Mouse (Mus musculus): ENCODE data around the gene Cd8b1.

Cd8b1 gene

DNA sequence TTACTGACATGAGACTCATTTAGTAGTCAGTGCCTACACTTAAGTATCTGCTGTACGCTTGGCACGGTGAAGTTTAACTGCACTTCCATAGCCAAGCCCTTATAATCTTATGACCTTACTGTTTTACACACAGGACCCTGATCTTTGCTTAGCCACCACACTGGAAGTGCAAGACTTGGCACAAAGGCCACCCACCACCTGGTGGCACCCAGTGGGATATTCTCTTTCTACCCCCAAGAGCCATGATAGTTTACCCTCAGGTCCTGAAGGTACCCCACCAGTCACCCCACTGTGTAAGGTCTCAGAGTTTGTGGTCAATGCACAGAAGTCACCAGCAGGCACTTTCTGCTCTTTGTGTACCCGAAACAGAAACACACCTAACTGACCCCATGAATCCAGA, 28.6 kb downstream of the Cd8b1 start:
- no peak for DNase-seq (ENCODE audit: low spot score)

DNA sequence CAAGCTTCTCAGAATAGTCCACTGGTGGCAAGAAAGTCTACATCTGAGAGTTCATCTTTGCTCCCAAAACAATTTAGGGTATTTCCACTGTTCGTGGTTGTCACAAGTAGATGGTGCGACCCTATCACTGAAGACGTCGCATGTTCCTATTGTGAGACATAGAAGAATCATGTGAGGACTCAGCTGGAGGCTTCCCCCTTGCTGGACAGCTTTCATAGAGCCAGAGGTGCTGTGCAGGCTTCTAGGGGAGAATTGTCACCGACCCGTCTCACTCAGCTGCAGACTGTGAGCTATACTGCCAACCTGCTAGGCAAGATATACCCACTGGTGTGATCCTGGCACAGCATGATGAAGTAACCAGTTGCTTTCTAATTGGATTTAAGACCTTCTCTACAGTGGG, 29.6 kb downstream of the Cd8b1 start:
- no peak for DNase-seq (ENCODE audit: low spot score)

DNA sequence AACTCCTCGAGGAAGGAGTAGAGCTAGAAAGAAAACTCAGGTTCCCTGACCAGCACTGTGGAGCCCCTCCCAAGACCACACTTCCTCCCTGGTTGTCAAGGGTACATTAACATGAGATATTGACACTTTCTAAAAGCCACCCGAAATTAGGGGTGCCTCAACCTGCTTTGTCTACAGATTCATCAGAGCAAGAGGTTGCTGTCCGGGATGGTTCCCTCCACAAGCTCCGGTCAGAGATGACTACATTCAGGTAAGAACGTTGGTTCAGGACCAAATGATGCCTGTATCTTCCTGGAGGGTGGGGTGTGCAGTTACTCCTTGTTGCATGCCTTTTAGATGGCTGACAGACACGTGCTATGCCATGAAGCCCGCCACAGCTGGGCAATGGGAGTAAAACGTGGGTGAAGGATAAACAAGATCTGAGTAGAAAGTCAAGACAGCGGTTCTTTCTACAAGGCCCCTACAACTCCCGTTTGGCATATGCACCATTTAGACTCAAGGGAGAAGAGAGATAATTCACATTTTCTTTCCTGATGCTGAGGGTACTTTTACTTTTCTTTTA, 30.4 kb downstream of the Cd8b1 start:
- DNase-seq (ENCODE audit: low spot score) = no peak

DNA sequence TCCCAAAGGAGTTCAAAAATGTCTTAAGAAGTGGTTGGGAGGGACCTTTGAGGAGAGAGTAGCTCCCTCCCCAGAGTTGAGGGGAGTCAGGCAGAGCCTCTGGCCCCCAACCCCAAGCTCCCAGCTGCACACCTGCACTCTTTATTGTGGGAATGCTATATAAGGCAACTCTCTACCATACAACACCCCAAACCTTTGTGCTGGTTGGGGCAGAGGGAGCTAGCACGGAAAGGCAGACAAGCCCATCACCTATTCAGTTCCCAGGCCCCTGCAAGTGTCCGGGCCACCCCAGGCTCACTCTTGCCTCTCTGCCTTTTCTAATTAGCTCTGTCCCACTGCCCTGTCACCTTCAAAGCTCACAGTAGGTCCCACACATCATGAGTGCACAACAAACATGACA, 31.1 kb downstream of the Cd8b1 start:
- no peak for DNase-seq (ENCODE audit: low spot score)

DNA sequence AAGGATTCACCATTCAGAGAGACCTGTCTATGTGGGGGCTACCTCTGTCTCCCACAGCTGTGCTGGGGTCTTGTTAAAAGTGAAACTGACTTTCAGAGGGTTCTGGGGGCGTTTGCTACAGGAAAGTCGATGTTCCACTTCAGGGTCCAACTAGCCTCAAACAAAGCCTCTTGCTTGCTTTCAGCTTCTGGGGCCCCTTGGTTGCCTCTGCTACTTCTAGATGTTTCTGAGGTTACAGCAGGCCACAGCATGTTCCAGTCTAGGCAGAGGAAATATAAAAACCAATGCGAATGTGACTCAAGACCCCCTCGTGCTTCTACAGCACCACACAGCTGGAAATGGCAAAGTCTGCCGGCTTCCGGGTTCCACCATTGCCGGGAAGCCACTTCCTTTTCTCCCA, 34.9 kb downstream of the Cd8b1 start:
- no peak for DNase-seq (ENCODE audit: low spot score)

DNA sequence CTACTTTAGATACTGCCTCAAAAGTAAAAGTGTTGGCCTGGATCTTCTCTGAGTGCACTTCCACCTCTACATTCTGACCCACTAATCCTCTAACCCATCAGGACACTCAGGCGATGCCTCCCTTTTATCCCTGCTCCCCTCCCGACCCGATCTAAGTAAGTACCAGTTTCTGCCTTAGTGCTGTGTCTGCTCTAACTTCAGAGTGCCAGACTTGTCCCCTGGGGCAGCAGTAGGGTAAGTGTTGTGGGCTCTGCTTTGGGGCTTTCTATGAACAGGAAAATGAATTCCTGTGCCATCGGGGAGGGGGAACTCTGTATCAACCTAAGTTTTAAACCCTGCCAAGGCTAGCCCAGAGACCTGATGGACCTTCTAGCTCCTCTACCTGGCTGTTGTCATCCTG, 37.6 kb downstream of the Cd8b1 start:
- no peak for DNase-seq (ENCODE audit: low spot score)

DNA sequence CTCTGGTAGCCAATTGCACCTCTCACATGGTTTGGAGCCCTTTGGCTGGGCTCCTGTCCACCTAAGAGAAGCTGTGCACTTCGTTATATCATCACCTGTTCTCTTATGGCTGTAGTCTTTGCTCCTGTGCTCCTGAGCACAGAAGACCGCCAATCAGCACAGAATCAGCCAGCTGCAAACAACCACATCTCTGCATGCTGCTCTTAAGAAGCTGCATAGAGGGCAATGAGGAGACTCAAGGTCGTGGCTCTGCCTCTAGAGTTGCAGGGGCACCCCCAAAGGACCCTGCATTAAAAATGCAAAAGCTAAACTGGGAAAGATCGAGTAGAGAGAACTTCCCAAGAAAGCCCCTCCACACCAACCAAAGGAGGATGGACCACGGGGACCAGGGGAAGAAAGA, 38.2 kb downstream of the Cd8b1 start:
- DNase-seq (ENCODE audit: low spot score) = no peak

DNA sequence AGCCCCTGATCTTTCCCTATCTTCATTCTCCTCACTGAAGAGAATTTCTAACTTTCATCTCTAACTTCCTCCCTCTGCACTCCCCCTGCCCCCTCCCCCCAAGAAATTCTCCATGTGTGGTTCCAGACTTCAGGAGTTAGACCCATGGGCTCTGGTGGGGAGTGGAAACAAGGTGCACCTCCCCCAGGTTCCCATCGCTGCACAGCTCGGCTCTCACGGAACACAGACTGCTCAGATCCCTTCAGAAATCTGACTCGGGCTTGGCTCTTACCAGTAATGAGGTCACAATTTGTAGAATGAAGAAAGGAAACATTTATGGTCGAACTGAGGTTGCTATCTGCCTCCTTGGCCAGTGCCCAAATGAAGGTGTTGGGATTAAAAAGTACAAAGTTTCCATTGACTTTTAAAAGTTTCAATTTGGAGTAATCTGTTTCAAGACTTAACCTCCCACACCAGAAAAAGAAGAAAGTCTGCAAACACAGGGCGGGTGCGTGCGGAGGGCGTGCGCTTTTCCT, 38.6 kb downstream of the Cd8b1 start:
- DNase-seq (ENCODE audit: low spot score) = no peak

DNA sequence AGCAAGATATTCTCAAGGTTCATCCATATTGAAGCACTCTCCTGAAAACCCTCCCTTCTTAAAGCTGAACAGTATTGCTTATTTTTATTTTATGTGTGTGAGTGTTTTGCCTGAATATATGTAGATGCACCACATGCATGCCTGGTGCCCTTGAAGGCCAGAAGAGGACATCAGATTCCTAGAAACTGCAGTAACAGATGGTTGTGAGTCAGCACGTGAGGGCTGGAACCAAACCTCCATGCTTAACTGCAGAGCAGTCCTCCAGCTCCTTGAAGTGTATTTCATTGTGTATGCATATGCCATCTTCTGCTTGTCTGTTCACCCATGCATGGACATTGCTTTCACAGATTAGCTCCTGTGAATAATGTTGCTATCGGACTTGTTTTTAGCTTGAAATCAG, 41.4 kb downstream of the Cd8b1 start:
- no peak for DNase-seq (ENCODE audit: low spot score)

DNA sequence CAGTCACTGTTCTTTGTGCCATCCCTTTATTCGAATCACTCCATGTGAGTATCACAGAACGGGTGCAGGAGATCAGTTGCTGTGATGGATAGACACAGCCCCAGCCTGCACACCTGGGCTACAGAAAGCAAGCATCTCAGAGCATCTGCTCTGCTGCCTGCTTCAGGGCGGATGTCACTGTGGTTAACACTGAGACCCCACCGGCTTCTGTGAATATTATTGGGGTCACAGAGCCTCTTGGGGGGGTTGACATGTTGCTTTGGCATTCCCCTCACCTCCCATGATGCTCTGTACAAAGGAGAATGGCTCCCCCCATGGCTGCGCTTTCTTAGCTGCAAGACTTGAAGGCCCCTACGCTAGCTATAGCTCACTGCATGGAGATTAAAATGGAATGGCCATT, 46.8 kb downstream of the Cd8b1 start:
- no peak for DNase-seq (ENCODE audit: low spot score)

DNA sequence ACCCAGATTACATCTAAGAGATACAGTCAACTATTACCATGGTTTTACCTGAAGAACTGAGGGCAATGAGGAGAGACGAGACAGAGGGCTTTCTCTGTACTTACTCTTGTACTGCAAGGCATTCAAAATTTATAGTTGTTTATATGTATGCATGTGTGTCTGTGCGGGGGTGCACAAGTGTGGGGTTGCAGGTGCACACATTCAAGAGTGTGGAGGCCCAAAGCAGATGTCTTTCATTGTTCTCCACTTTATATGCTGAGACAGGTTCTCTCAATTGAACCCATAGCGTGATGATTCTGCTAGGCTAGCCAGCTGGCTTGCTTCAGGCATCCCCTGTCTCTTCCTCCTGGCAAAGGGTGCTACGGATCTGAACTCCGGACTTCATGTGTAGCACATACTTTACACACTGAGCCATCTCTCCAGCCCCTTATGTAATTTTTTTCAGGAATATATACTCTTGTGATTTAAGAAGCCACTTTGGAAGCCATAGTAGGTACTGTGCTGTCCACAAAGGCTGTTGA, 48.6 kb downstream of the Cd8b1 start:
- DNase-seq (ENCODE audit: low spot score) = no peak

DNA sequence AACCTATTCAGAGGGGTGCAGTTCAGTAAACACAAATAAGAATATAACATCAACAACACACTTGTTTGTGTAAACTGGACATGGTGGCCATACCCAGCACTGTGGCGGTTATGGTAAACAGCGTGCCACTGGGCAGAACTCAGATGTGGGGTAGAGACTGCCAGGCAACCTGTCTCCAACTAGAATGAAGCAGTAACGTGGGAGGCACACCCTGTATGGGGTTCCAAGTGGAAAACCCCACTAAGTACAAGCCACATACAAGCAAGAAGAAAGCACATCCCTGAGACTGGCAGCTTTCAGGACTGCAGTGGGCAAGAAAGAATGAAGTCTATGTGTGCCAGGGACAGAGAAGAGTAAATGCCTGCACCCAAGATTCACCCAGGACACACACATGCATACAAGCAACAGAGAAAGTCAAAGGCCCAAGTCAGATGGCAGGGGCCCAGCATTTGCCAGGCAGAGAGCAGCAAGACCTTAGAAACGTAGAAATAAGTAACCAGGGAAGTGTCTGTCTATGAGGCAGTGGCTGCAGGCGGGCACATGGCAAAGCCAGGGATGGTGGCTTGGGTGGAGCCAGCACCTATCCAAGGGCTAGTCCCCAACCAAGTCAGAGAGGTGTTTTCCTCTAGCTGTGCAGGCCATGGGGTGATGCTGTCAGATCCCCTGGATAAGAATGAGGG, 49.6 kb downstream of the Cd8b1 start:
- no peak for DNase-seq (ENCODE audit: low spot score)

DNA sequence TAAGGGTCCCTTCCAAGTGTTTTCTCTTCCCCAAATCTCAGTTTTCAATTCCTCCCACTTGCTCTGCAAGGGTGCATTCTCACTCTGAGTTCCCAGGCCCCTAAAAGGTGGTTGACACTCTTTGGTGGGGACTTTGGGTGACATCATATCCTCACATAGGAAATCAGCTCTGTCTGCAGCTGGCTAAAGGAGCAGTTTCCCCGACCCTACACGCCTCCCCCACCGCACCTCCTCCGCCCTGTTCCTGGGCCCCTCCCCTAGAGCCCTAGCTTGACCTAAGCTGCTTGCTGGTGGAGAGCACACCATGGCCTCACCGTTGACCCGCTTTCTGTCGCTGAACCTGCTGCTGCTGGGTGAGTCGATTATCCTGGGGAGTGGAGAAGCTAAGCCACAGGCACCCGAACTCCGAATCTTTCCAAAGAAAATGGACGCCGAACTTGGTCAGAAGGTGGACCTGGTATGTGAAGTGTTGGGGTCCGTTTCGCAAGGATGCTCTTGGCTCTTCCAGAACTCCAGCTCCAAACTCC, 50.7 kb downstream of the Cd8b1 start, which contains the start of gene Cd8a:
TSS of gene Cd8a (plus strand) at position 179 of the 527 bp plus-strand sequence.
- DNase-seq (ENCODE audit: low spot score) = peak; percentile 18

DNA sequence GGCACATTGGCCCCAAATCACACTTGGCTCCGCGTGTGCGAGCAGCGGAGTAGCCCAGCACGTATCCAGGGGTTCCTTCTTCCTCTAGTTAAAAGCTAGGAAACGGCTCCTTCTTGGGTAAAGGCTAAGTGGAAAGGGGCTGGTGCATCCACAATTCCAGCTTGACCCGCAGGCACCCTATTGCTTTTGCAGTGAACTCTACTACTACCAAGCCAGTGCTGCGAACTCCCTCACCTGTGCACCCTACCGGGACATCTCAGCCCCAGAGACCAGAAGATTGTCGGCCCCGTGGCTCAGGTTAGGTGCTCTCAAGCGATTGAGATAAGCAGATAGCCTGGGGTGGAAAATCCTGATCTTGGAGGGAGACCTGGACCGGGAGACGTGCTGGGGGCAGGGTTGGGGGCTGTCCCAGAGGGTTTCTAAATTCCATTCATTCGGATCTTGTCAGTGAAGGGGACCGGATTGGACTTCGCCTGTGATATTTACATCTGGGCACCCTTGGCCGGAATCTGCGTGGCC, 51.8 kb downstream of the Cd8b1 start:
- DNase-seq (ENCODE audit: low spot score) = no peak

DNA sequence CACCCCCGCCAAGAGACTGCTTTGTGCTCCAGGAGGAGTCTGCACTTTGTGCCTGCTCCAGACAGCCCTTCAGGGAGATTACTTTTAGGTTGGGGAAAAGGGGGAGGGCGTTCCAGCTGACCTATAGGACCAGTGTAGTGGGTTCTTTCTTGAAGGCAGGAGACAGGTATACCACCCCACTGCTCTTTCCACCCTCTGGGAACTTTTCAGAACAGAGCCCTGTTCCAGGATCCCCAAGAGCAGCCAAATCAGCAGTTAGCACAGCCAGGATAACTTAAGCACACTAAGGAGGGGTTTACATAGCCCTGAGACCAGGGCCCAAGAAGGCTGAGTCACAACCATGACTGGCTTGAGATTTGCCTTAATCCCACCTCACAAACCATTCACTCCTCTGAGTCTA, 52.3 kb downstream of the Cd8b1 start:
- no peak for DNase-seq (ENCODE audit: low spot score)

DNA sequence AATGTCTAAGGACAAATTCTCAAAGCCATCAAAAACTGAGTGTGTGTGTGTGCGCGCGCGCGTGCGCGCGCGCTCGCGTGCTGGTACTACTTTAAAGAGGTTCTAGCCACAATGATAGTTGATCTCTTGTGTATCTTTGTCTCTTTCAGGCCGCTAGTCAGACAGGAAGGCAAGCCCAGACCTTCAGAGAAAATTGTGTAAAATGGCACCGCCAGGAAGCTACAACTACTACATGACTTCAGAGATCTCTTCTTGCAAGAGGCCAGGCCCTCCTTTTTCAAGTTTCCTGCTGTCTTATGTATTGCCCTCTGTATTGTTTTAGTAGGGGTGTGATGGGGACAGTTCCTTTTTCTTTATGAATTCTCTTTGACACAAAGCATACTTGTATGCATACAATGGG, 54.1 kb downstream of the Cd8b1 start:
- DNase-seq (ENCODE audit: low spot score) = no peak

DNA sequence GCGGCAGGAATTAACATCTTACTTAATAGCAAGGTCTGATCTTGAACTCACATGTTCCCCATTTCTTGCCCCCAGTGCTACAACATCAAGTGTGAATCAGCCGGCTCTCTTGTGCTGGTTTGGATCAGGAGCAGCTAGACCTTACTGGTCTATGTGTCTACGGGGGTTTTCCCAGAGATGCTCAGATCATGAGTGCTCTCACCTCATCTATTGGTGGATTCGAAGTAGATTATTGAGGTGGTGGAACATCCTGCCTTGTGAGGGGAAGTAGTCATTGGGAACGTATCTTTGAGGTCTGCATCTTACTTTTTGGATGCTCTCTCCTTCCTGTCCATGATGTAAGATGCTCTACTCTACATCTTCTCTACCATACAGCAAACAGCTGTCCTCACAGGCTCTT, 59.1 kb downstream of the Cd8b1 start:
- DNase-seq (ENCODE audit: low spot score) = no peak
